Mouse (Mus musculus) layer of hippocampus, postnatal 10 days (tissue): Measurements from ENCODE around the gene Zbtb42. TPM values are rescaled to one million over a fixed set of nuclear protein-coding genes. Genes with fewer than 3 reads are reported as not detected.

Experiments
- DNase-seq, 2 experiments: peaks; one replicate each; pipeline ENCODE4 v3.0.0; 2021; ENCODE audit warnings: low spot score in 2 of 2
- total RNA-seq, 2 experiments: library from RNA; stranded (reverse); gene quantifications; 2 replicates each; pipeline ENCODE4 v1.2.3; 2021

Zbtb42 gene
- total RNA-seq, 2 experiments from 2014 or later, result 0.33 to 0.80 TPM

DNA sequence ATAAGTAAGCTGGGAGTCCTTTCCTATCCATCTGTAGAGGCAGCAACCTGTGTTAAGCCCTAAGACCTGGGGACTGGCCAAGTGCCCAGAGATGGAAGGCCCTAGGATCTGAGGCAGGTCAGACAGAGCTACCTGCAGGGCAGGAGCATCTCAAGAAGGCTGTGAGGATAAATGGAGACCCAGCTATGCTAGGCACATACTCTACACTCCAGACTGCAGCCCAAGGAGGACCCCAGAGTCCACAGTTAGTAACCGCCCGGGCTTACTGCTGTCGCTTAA lies 17.4 kb upstream of the Zbtb42 start:
- no peak for DNase-seq

DNA sequence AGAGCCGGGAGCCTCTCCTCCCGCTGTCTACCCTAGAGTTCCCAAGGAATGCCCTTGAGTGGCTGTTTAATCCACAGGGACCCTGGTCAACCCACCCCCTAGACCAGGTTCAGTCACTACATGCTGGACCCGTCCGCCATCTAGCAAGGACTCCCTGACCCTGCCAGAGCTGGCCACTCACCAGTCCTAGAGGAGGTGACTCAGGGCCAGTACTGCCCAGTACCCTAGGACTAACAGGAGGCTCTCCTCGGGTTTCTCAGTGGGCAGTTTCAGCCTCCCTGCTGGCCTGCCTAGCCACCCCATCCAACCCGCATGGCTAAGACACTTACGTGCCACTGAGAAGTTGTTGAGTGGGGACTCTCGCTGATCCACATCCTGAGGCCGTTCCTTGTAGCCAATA lies 16.8 kb upstream of the Zbtb42 start:
- DNase-seq, result no peak

DNA sequence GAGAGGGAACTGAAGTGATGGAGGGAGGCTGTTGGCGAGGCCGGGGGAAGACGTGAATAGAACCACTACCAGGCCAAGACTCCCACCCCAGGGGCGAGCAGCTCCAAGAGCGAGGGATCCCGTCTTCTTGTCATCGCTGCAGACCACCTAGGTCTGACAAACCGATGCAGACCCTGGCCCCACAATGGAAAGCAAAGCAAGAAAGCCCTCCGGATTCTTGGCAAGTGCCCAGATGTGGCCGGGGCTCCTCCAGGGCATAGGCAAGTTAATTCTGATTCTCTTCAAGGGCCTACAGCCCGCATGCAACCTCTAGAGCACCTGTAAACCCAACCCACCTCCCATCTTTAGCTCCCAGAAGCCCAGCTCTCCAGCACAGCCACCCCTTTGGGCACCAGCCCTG lies 15.3 kb upstream of the Zbtb42 start:
- DNase-seq, result no peak

DNA sequence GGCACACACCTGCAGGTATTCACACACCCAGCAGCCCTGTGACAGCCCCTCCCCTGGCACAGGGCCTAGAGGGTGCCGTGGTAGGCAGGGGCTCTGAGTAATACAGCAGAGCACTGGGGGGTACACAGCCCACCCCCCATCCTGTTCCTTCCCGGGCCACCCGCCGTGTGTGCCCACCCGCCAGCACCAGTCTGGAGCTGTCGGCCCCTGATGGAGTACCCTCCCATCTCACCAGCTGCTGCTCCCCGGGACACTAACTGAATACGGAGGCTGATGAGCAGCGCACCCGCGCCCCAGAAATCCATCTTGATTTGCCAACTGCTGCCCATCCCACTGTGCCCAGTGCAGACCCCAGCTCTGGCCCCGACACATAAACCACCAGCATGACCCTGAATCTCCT lies 14.9 kb upstream of the Zbtb42 start:
- DNase-seq, result no peak

DNA sequence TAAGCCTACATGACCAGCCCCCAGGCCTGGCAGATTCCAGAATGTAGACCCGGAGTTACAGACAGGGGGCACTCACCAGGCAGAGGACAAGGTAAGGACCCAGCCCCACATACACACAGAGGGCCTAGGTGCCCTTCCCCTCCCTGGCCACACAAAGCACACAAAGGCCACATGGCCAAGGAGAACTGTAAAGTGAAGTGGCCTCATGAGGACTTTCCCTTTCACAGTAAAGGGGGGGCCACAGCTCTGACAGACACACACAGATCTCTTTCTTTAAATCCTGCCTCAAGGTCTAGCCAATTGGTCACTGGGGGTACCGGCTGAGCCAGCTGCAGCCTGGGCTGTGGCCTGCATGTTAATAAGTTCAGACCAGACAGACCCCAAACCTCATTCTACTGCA lies 14.5 kb upstream of the Zbtb42 start:
- no peak for DNase-seq

DNA sequence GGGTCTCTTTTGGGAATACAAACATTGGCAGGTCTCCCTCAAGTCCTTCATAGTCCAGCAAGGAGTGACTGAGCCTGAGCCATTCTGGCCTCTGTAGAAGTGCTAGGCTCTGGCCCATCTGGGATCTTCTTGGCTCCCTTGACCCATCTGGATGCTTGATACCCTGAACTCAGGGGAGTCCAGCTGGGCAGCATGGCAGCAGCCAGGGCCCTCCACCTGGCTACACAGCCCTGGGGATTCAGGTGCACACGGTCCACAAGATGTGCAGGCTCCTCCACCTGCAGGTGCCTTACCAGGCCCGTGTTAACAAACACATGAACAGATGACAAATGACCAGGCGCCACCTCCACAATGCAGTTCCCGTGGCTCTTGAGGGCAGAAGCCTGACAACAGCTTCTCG lies 14.0 kb upstream of the Zbtb42 start:
- no peak for DNase-seq

DNA sequence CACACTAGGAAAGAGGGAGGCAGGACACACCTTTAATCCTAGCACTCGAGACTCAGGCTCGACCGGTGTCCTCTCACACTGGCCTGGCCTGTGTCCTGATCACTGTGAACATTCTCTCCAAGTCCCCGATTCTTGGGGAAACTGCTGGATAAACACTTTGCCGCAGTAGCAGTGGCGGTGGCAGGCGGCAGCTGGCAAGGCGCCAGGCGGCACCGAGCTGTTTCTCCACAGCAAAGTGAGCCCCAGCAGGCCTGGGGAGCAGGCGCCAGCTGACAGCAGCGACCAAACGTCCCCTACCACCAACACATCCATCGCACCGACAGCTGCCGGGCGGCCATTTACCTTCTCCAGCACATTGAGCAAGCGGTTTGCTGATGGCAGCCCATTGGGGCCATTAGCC lies 13.2 kb upstream of the Zbtb42 start:
- peak; percentile 78 to 86 for DNase-seq

DNA sequence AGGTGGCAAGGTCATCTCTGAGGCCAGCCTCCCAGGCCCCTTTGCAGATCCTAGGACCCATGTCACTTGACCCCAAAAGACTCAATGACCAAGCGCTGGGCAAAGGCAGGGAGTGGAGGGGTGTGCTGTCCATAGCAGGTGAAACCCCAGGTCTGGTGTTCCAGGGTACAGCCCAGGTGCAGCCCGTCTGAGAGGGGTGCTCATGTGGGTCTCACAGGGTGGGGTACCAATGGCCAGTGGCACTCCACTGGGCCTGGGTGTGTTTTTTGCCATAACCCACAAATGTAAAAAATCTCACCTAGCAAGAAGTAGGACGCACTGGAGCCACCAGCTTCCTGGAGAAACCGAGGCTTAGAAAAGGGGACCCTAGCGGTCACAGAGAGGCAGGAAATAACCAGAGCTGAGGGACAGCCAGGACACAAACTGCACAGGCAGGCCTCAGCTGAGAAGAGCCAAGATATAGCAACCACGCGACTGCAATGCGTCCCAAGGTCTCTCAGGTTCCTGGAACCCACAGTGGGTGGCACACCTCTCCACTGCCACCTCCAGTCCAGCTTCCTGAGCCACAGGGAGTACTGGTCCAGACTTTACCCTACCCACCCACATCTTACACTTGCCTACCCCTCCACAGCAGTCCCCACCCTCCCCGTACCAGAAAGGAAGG lies 12.6 kb upstream of the Zbtb42 start:
- no peak for DNase-seq

DNA sequence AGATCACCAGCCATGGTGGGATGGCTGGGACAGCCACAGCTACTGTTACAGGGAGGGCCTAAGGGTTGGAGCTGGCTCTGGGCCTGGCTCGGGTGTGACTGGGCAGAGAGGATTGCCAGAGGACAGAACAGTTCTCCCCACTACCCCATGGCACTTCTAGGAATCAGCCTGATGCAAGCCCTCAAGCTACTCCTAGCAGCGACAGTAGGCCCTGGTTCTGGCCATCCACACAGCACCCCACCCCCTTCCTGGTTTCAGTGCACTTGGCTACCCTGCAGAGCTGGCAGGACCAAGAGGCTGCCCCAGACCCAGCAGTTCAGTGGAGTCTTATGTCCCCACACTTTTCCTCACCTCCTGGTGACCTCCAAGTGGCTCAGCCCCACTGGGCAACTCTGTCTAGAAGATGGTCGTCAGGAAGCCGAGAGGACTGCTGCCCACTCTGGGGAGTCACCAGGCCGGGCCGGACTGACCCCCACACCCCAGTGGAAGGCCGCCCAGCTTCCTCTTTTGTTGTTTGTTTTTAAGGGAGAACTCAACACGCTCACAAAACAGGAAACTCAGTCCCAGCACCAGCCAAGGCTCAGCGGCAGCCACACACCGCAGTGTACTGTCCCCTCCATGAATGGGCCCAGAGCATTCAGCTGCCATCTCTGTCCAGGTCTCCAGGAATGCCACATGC lies 10.9 kb upstream of the Zbtb42 start:
- no peak for DNase-seq

DNA sequence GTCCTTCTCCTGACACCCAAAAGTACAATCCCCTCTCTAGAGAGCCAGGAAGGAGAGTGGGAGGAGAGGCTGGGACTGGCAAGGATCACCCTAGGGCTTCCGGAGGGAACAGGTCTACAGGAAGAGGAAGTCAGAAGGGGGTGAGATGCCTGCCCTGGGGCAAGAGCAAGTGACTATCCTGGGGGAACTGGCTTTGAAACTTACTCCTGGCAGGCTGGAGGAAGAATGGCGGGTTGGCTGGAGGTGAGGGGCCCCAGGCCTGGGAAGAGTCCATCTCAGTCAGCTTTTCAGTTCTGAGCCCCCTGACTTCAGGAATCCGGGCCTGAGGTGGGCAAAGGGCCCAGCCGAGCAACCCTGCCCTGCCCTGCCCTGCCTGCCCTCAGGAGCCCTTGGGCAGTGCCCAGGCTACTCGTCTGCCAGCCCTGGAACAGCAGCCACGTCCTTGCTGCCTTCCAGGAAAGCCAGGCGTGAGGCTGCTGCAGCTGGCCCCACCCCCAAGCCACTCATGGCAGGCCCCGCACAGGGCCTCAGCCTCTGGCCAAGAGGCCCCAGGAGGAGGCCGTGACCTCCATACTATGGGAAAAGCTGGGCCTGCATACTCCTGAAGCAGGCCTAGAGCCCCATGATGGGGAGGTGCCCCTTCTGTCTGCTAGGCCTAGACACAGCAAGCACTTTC lies 7.8 kb upstream of the Zbtb42 start:
- no peak for DNase-seq

DNA sequence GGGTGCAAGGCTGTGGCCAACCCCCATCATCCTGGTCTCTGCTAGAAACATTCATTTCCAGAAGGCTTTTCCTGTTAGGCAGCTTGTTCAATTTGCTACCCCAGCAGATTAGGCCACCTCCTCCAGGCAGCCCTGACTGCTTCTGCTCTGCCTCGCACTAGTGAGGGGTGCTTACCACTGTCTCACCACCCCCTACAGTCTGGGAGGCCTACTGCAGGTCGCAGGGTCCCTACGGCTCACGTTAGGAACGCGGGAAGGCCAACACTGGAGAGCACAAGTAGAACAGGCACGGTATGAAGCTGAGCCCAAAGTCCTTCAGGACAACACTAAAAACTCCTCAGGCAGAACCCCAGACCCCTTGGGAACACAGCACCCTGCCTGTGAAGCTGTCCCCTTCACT lies 6.7 kb upstream of the Zbtb42 start:
- no peak for DNase-seq

DNA sequence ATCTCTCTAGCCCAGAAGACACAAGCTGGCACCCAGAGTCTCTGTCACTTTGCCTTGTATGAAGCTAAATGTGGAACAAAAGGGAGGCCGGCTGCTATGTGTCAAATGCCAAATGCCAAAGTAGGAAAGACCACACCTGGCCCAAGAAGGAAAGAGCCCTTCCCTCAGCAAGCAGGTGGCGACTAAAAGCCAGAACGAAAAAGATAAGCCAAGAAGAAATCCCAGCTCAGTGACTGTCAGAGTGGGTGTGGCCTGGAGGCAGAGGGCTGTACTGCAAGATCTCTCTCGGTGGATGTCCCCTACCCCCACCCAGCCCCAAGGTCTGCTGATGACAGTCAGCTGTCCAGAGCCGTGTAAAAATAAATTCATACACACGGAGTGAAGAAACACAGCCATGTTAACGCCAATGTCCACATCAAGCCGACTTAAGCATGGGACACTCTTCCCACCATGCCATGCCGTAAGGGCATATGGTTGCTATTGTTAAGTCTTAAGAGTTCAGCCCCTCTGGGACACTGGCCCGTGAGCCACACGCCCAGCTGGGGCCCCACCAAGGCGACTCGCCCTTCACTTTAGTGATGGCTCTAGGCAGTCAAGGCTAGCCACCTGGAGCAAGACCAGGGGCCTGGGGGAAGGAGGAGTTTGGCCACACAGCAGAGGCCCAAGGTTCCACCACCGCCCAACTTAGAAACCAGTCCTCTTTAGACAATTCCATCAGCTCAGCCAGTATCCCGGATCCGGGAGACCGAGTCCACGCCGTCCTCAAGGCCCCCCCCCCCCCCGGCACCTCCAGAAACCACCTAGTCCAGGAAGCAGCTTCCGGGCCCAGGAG lies 5.7 kb upstream of the Zbtb42 start:
- DNase-seq, result no peak

DNA sequence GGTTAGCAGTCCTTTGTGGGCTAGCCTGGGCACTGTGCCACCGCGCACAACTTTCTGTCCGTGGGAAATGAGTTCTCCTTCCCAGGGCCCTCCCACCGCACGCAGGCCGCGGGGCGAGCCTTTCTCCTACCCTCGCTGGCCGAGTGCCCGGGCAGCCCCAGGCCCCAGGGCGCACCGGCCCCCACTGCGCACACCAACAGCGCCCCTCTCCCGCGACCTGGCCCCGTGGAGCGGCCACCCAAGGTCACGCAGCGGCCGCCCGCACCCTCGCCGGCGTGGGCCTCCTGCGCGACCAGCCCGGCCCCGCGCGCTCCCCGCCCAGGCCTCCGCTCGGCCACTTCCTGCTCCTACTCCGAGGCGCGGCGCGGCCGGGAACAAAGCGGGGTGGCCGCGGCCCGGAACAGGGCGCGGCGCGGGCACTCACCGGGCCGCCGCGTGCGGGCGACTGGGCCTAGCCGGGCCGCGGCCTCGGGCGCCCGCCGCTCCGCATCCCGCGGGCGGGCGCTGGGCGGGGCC lies 5.0 kb upstream of the Zbtb42 start:
- peak; percentile 55 to 69 for DNase-seq

DNA sequence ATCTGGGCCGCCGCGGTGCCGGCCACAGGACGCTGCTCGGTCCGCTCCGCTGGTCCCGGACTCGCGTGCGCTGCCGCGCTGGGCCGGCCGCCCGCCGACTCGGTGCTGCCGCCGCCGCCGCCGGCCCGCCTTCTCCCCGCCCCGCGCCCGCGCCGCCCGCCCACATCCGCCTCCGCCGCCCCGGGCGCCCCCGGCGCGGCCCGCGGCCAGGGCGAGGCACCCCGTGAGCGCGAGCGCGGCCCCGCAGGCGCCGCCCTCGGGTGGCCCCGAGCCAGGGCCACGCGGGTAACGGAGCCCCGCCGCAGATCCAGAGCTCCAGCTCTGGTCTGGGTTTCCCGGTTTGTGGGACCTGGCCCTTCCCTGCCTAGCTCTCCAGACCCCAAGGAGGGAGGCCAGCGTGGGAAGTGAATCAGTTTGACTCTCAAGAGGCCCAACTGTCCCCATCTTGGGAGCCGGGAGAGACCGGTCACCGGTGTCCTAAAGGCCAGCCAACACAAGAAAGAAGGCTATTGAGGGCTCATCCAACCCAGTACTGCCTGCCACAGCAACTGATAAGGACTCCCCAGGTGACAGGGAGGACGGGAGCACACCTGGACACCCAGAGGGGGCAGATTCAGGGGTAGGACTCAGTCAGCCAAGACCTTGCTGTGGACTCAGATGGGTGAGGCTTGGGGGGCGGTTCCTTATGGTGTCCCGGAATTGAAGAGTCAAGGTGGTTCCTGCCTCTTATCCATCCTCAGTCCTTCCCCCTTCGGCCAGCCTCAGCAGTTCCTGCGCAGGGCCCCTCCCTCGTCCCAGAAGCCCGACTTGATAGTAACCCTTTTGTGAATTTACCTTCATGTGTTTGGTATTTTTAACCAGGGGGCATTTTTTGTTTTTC lies 4.3 kb upstream of the Zbtb42 start, which contains the start of gene Akt1:
Akt1 (minus strand) TSS at position 753 of the 880 bp plus-strand sequence.
- peak; percentile 60 to 64 for DNase-seq

DNA sequence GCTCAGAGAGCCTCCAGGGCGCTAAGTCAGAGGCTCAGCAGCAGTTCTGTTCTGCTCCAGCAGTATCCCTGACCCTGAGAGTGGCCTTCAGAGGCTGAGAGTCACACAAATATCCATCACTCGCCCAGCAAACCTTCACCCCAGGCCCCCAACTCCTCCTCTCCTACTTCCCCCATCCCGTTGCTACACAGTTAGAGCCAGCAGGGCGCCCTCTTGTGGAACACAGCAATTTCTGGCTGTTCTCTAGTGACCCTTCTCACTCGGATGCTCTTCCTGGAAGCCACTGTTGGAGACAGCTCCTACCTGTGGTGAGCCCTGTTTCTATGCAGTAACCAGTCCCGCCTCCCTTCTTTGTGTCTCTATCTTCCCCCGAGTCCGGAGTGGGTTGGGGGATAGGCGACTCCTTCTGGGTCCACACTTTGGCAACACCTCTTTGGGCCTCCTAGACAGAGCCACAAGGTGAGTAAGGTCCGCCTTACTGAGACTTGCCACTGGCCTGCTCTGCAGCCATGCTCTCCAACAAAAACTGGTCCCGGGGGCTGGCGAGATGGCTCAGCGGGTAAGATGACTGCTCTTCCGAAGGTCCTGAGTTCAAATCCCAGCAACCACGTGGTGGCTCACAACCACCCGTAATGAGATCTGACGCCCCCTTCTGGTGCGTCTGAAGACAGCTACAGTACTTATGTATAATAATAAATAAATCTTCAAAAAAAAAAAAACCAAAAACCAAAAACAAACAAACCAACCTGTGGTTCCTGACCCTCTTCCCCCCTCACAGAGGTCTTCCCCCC lies 3.2 kb upstream of the Zbtb42 start:
- peak; percentile 87 to 90 for DNase-seq

DNA sequence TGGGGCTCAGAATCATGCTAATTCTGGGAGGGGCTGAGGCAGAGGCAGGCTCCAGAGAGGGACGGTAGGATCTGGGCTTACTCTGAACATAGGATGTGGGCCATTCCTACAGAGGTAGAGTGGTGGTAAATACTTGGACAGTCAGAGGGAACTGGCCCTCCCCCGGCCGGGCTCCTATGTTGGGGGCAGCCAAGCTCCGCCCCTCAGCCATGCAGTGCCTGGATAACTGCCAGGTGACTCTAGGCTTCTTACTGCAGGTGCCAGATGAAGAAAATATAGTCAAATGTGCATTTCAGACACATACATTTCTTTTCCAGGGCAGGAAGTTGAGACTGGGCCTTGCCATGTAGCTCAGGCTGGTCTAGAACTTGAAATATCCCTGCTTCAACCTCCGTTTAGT lies 1.6 kb upstream of the Zbtb42 start:
- DNase-seq, result no peak

DNA sequence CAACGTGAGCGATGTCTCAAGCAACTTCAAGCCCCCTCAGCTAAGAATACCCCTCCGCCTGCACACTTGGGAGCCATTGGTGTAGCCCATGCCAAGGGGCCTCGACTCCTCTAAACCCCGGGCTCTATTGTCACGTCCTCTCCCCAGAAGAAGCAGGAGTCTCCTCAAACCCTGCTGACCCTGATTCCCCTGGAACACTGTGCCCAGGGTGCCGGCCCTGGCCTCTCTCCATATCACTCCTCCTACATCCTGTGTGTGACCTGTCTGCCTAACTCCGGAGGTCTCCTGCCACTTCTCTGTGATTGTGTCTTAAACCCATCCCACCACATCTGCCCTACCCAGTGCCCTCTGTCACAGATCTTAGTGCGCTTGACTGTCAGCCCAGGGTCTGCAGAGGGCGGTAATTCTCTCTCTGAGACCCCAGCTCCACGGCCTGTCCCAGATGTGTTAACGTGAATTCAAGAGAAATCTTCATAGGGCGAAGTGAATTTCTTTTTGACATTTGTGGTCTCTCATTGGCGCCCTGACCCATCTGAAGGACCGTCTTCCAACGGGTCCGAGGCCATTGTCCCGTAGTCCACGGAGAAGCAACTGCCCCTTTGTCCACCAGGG lies 579 bp upstream of the Zbtb42 start:
- DNase-seq, result no peak

DNA sequence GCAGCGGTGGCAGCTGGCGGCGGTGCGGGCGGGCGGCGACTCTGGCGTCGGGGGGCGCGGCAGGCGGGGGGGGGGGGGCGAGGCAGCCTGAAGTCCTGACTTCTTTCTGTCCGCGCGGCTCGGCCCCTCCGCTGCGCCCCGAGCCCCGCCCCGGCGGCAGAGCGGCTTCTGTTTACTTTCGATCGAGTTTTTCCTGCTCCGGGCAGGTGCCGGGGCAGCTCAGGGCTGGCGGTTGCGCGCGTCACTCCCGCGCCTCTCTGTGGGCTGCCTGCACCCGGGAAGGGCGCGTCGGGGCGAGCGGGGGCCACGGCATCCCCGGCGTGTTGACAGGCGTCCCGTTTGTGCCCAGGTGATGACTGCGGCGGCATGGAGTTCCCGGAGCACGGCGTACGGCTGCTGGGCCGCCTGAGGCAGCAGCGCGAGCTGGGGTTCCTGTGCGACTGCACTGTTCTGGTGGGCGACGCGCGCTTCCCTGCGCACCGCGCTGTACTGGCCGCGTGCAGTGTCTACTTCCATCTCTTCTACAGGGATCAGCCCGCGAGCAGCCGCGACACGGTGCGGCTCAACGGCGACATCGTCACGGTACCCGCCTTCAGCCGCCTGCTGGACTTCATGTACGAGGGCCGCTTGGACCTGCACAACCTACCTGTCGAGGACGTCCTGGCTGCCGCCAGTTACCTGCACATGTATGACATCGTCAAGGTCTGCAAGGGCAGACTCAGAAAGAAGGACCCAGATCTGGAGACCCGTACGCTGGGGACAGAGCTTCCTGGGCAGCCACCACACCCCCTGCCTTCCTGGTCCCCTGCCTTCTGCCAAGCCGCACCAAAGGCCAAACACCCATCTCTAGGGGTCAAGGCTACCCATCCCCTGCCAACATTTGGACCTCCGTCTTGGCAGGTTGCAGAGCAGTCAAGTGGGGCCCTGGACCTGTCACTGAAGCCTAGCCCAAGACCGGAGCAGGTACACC lies 684 bp downstream of the Zbtb42 start:
- no peak for DNase-seq
